Mouse (Mus musculus): ENCODE data around the gene Rapgefl1. TPM values are rescaled to one million over a fixed set of nuclear protein-coding genes. Genes with fewer than 3 reads are reported as not detected.

Rapgefl1 gene
- total and polyA plus RNA-seq, 3 experiments: 0.58 to 1.4 TPM; not detected in 1

GRCm38 (mm10) chr11:98827877-98828276 lies 8.7 kb upstream of the Rapgefl1 start:
- Histone ChIP-seq H3K36me3 (ENCODE audit: control insufficient read depth in 1 of 2, insufficient read depth in 2 of 2, low read length in 2 of 2) (peaks cover 12 to 70% of the 10 kb centered on the region in 2 experiments), H3K79me2 (ENCODE audit: control insufficient read depth, insufficient read depth, low read length, poor library complexity) (peaks cover 16% of the 10 kb centered on the region), H3K27ac (ENCODE audit: control insufficient read depth, low read depth, low read length) (peak overlapping the region; percentile 36; the same call in 1 of the 2 replicates), H3K9me3 (replicated peaks; ENCODE audit: insufficient read depth, low read length) (no peaks in the 10 kb centered on the region), H3K27me3 (ENCODE audit: control insufficient read depth in 1 of 2, insufficient read depth in 2 of 2, low read length in 2 of 2) (no peaks in the 10 kb centered on the region), H3K4me1 (ENCODE audit: control insufficient read depth in 1 of 2, insufficient read depth in 2 of 2, low read length in 2 of 2) (peaks cover 0 to 4% of the 10 kb centered on the region in 2 experiments; a peak in 3 of 4 replicates), H3K4me3 (ENCODE audit: control insufficient read depth in 1 of 2, insufficient read depth in 1 of 2, low read depth in 2 of 2, low read length in 2 of 2) (no peak overlapping the region), H3K9ac (ENCODE audit: control insufficient read depth, low read depth, low read length, poor library complexity, severe bottlenecking) (no peak overlapping the region)
- peak; percentile 64 for DNase-seq (ENCODE audit: low read depth, low spot score)
- TF ChIP-seq ZNF384 (IDR thresholded peaks at IDR 0.05; ENCODE audit: low read depth, low read length) (no peak), ZMIZ1 (IDR thresholded peaks at IDR 0.05; ENCODE audit: low read depth, low read length) (no peak), ZC3H11A (IDR thresholded peaks at IDR 0.05; ENCODE audit: low read depth, low read length) (no peak), E2F4 (IDR thresholded peaks at IDR 0.05; ENCODE audit: borderline replicate concordance, low read depth, low read length) (no peak), NRF1 (IDR thresholded peaks at IDR 0.05; ENCODE audit: insufficient read depth, low read depth, low read length, poor library complexity, severe bottlenecking) (no peak), GATA1 (IDR thresholded peaks at IDR 0.05; ENCODE audit: low read depth, low read length) (no peak), NELFE (IDR thresholded peaks at IDR 0.05; ENCODE audit: low read depth, low read length) (no peak), GABPA (IDR thresholded peaks at IDR 0.05; ENCODE audit: low read depth, low read length) (no peak), MYB (IDR thresholded peaks at IDR 0.05; ENCODE audit: low read depth, low read length) (no peak), HCFC1 (IDR thresholded peaks at IDR 0.05; ENCODE audit: low read depth, low read length) (no peak), MYC (IDR thresholded peaks at IDR 0.05; ENCODE audit: low read depth, low read length) (no peak), RAD21 (IDR thresholded peaks at IDR 0.05; ENCODE audit: low read depth, low read length) (no peak), ELF1 (IDR thresholded peaks at IDR 0.05; ENCODE audit: low read depth, low read length) (no peak), TAL1 (IDR thresholded peaks at IDR 0.05; ENCODE audit: low read length) (peak; percentile 71), TCF12 (IDR thresholded peaks at IDR 0.05; ENCODE audit: low read depth, low read length) (peak; percentile 72; the same call in 1 of the 2 replicates), MAZ (IDR thresholded peaks at IDR 0.05; ENCODE audit: low read depth, low read length) (no peak), POLR2AphosphoS5 (IDR thresholded peaks at IDR 0.05; ENCODE audit: borderline replicate concordance, low read depth, low read length) (no peak), CHD1 (IDR thresholded peaks at IDR 0.05; ENCODE audit: low read depth, low read length) (no peak), POLR2AphosphoS2 (IDR thresholded peaks at IDR 0.05; ENCODE audit: low read length) (no peak), MXI1 (IDR thresholded peaks at IDR 0.05; ENCODE audit: low read depth, low read length) (no peak), RCOR1 (IDR thresholded peaks at IDR 0.05; ENCODE audit: low read depth, low read length) (peak; percentile 54; the same call in 1 of the 2 replicates), ZKSCAN1 (IDR thresholded peaks at IDR 0.05; ENCODE audit: low read depth, low read length) (no peak), SIN3A (IDR thresholded peaks at IDR 0.05; ENCODE audit: low read length) (0 out of 2 replicates have a peak, but pooled peaks have one; percentile 29), USF2 (IDR thresholded peaks at IDR 0.05; ENCODE audit: borderline replicate concordance in 1 of 2, insufficient read depth in 1 of 2, low read depth in 1 of 2, low read length in 2 of 2) (no peak), SMC3 (IDR thresholded peaks at IDR 0.05; ENCODE audit: low read depth, low read length) (no peak), EP300 (IDR thresholded peaks at IDR 0.05; ENCODE audit: low read depth in 1 of 2, low read length in 2 of 2) (peak; percentile 58 to 65), MAFK (IDR thresholded peaks at IDR 0.05; ENCODE audit: borderline replicate concordance, low read depth, low read length) (no peak), CTCF (IDR thresholded peaks at IDR 0.05 in 2 of 3, conservative IDR thresholded peaks at IDR 0.05 in 1 of 3; ENCODE audit: control insufficient read depth in 1 of 3, insufficient read depth in 1 of 3, low read depth in 2 of 3, low read length in 3 of 3, poor library complexity in 1 of 3, severe bottlenecking in 1 of 3) (no peak), BHLHE40 (IDR thresholded peaks at IDR 0.05; ENCODE audit: borderline replicate concordance, low read depth, low read length) (0 out of 2 replicates have a peak, but pooled peaks have one; percentile 20), MEF2A (IDR thresholded peaks at IDR 0.05; ENCODE audit: extremely low read depth, insufficient replicate concordance, low read depth, low read length, poor library complexity, severe bottlenecking) (no peak), JUND (IDR thresholded peaks at IDR 0.05; ENCODE audit: low read depth, low read length) (no peak), MAX (IDR thresholded peaks at IDR 0.05; ENCODE audit: low read length) (no peak), KAT2A (conservative IDR thresholded peaks at IDR 0.05; ENCODE audit: low read depth, low read length) (no peak), CHD2 (IDR thresholded peaks at IDR 0.05; ENCODE audit: low read length) (no peak), TBP (IDR thresholded peaks at IDR 0.05; ENCODE audit: low read depth, low read length) (no peak), ETS1 (IDR thresholded peaks at IDR 0.05; ENCODE audit: low read depth, low read length) (peak; percentile 55; the same call in 1 of the 2 replicates), POLR2A (IDR thresholded peaks at IDR 0.05; ENCODE audit: control insufficient read depth in 1 of 2, insufficient read depth in 1 of 2, low read depth in 1 of 2, low read length in 2 of 2, poor library complexity in 1 of 2) (no peak), UBTF (IDR thresholded peaks at IDR 0.05; ENCODE audit: borderline replicate concordance, insufficient read depth, low read depth, low read length) (no peak)

All from MEL (cell line).